Mouse (Mus musculus): ENCODE results near the gene Nxt1. TPM values are rescaled to one million over a fixed set of nuclear protein-coding genes. Genes with fewer than 3 reads are reported as not detected.
A peak's percentile ranks its signal among the peaks of the same experiment; 100 is the strongest.

Gene Nxt1
- polyA plus RNA-seq, 1 experiment from 2014 or later: 88.7 TPM

DNA sequence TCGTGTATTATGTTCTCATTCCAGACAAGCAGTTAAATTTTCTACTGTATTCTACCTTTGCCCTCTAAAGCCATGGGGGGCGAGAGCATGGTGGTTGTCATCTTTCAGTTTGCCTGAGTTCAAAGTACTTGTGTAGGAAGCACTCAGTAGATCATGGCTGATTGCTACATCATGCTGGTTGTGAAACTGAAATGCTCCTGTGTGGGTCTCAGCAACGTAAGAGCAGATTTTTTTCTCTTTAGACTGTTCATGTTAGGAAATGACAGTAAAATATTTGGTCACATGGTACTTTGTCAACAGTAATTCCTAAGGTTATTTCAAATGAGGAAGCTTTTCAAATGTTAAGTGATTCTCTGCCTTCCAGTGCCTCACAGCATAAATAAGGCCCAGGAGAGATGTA, 13.3 kb downstream of the Nxt1 start:
- Histone ChIP-seq H3K27me3 (ENCODE audit: control insufficient read depth, insufficient read depth, low read depth, low read length) (no peaks in the 10 kb centered on the region), H3K4me2 (ENCODE audit: low read depth, low read length) (no peak overlapping the region), H3K4me1 (replicated peaks; ENCODE audit: control insufficient read depth, insufficient read depth, low read length) (peaks cover 10% of the 10 kb centered on the region), H3K27ac (ENCODE audit: low read length) (no peak overlapping the region), H3K36me3 (ENCODE audit: control insufficient read depth, insufficient read depth, low read length) (peaks cover 28% of the 10 kb centered on the region), H3K9me3 (ENCODE audit: control insufficient read depth, low read length) (no peaks in the 10 kb centered on the region), H3K4me3 (ENCODE audit: low read length) (no peak overlapping the region), H3K9ac (ENCODE audit: low read length) (no peak overlapping the region)
- ATAC-seq (ENCODE audit: low read depth): no peak
- 76% methylated on average over 3 of the region's 3 CpGs for WGBS

- WGBS: 73% methylated on average over 1 of the region's 1 CpGs
- H3K4me3 ChIP-seq (ENCODE audit: low read length): no peak overlapping the region
- H3K36me3 ChIP-seq (ENCODE audit: control insufficient read depth, insufficient read depth, low read length): peaks cover 38% of the 10 kb centered on the region
- peaks cover 6% of the 10 kb centered on the region for H3K4me1 ChIP-seq (replicated peaks; ENCODE audit: control insufficient read depth, insufficient read depth, low read length)
- H3K9ac ChIP-seq (ENCODE audit: low read length): no peak overlapping the region
- H3K9me3 ChIP-seq (ENCODE audit: control insufficient read depth, low read length): no peaks in the 10 kb centered on the region
- H3K27me3 ChIP-seq (ENCODE audit: control insufficient read depth, insufficient read depth, low read depth, low read length): no peaks in the 10 kb centered on the region
- H3K27ac ChIP-seq (ENCODE audit: low read length): no peak overlapping the region
- H3K4me2 ChIP-seq (ENCODE audit: low read depth, low read length): no peak overlapping the region
- peak; percentile 55; the same call in 1 of the 2 replicates for ATAC-seq (ENCODE audit: low read depth)
Observed at GRCm38 (mm10) chr2:148686862-148687261, 14.5 kb downstream of the Nxt1 start.

DNA sequence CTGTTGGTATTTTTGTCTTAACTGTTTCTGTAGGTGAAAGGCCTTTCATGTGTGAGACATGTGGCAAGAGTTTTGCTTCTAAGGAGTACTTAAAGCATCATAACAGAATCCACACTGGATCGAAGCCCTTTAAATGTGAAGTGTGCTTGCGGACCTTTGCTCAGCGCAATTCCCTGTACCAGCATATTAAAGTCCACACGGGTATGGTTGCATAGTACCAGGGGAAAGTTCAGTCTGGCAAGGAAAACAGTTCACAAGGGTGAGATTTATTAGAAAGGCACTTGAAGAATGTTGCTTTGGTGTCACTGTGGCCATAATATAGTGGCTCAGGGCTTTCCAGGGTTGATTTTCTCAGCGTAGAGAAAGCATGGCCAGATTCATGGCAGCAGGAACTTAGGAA, 15.6 kb downstream of the Nxt1 start:
- Histone ChIP-seq H3K4me1 (replicated peaks; ENCODE audit: control insufficient read depth, insufficient read depth, low read length) (no peaks in the 10 kb centered on the region; the same call in 1 of the 2 replicates), H3K27ac (ENCODE audit: low read length) (no peak overlapping the region), H3K9me3 (ENCODE audit: control insufficient read depth, low read length) (no peaks in the 10 kb centered on the region), H3K36me3 (ENCODE audit: control insufficient read depth, insufficient read depth, low read length) (peaks cover 39% of the 10 kb centered on the region), H3K9ac (ENCODE audit: low read length) (no peak overlapping the region), H3K4me2 (ENCODE audit: low read depth, low read length) (no peak overlapping the region), H3K4me3 (ENCODE audit: low read length) (no peak overlapping the region), H3K27me3 (ENCODE audit: control insufficient read depth, insufficient read depth, low read depth, low read length) (no peaks in the 10 kb centered on the region)
- no peak for ATAC-seq (ENCODE audit: low read depth)
- 89% methylated on average over 5 of the region's 5 CpGs for WGBS

- Histone ChIP-seq H3K9ac (ENCODE audit: low read length) (no peak overlapping the region), H3K27me3 (ENCODE audit: control insufficient read depth, insufficient read depth, low read depth, low read length) (no peaks in the 10 kb centered on the region), H3K4me2 (ENCODE audit: low read depth, low read length) (no peak overlapping the region), H3K9me3 (ENCODE audit: control insufficient read depth, low read length) (no peaks in the 10 kb centered on the region), H3K27ac (ENCODE audit: low read length) (no peak overlapping the region), H3K36me3 (ENCODE audit: control insufficient read depth, insufficient read depth, low read length) (peaks cover 39% of the 10 kb centered on the region), H3K4me3 (ENCODE audit: low read length) (no peak overlapping the region), H3K4me1 (replicated peaks; ENCODE audit: control insufficient read depth, insufficient read depth, low read length) (no peaks in the 10 kb centered on the region; the same call in 1 of the 2 replicates)
- 87% methylated on average over 6 of the region's 6 CpGs for WGBS
- ATAC-seq (ENCODE audit: low read depth): no peak
Observed at GRCm38 (mm10) chr2:148689444-148690140, 17.2 kb downstream of the Nxt1 start.

- Histone ChIP-seq H3K27me3 (ENCODE audit: control insufficient read depth, insufficient read depth, low read depth, low read length) (no peaks in the 10 kb centered on the region), H3K4me3 (ENCODE audit: low read length) (no peak overlapping the region), H3K4me1 (replicated peaks; ENCODE audit: control insufficient read depth, insufficient read depth, low read length) (no peaks in the 10 kb centered on the region; the same call in 1 of the 2 replicates), H3K27ac (ENCODE audit: low read length) (no peak overlapping the region), H3K4me2 (ENCODE audit: low read depth, low read length) (no peak overlapping the region), H3K9ac (ENCODE audit: low read length) (no peak overlapping the region), H3K36me3 (ENCODE audit: control insufficient read depth, insufficient read depth, low read length) (peaks cover 39% of the 10 kb centered on the region), H3K9me3 (ENCODE audit: control insufficient read depth, low read length) (no peaks in the 10 kb centered on the region)
- 93% methylated on average over 3 of the region's 3 CpGs for WGBS
- ATAC-seq (ENCODE audit: low read depth): no peak
Observed at GRCm38 (mm10) chr2:148690291-148690690, 17.9 kb downstream of the Nxt1 start.

GRCm38 (mm10) chr2:148690781-148691180, 18.4 kb downstream of the Nxt1 start:
- Histone ChIP-seq H3K9me3 (ENCODE audit: control insufficient read depth, low read length) (no peaks in the 10 kb centered on the region), H3K27ac (ENCODE audit: low read length) (no peak overlapping the region), H3K4me1 (replicated peaks; ENCODE audit: control insufficient read depth, insufficient read depth, low read length) (no peaks in the 10 kb centered on the region), H3K4me3 (ENCODE audit: low read length) (no peak overlapping the region), H3K9ac (ENCODE audit: low read length) (no peak overlapping the region), H3K36me3 (ENCODE audit: control insufficient read depth, insufficient read depth, low read length) (peaks cover 39% of the 10 kb centered on the region), H3K27me3 (ENCODE audit: control insufficient read depth, insufficient read depth, low read depth, low read length) (no peaks in the 10 kb centered on the region), H3K4me2 (ENCODE audit: low read depth, low read length) (no peak overlapping the region)
- no peak for ATAC-seq (ENCODE audit: low read depth)
- WGBS: 91% methylated on average over 5 of the region's 5 CpGs

DNA sequence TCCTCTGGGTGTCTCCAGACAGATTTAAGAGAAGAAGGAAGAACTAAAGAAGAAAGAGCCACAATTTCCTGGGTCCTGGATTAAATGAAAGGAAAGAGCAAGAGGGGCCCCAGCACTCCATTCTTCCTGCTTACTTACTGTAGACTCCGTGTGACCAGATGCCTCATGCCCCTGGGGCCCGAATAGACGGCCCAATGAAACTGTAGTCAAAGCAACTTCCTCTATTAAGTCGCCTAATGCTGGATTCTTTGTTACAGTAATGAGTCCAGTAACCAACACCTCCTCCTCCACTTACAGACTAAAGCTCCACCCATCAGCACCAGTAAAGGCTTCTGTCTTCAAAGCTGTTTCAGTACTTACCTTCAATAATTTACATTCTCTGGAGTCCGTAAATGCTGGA, 26.2 kb downstream of the Nxt1 start:
- no peak overlapping the region for H3K4me2 ChIP-seq (ENCODE audit: low read depth, low read length)
- H3K9ac ChIP-seq (ENCODE audit: low read length): no peak overlapping the region
- no peak overlapping the region for H3K4me3 ChIP-seq (ENCODE audit: low read length)
- H3K27me3 ChIP-seq (ENCODE audit: control insufficient read depth, insufficient read depth, low read depth, low read length): no peaks in the 10 kb centered on the region
- no peak overlapping the region for H3K27ac ChIP-seq (ENCODE audit: low read length)
- no peaks in the 10 kb centered on the region for H3K4me1 ChIP-seq (replicated peaks; ENCODE audit: control insufficient read depth, insufficient read depth, low read length)
- WGBS: 85% methylated on average over 5 of the region's 5 CpGs
- peaks cover 14% of the 10 kb centered on the region for H3K36me3 ChIP-seq (ENCODE audit: control insufficient read depth, insufficient read depth, low read length)
- ATAC-seq (ENCODE audit: low read depth): no peak
- no peaks in the 10 kb centered on the region for H3K9me3 ChIP-seq (ENCODE audit: control insufficient read depth, low read length)

- H3K9ac ChIP-seq (ENCODE audit: low read length): no peak overlapping the region
- H3K4me3 ChIP-seq (ENCODE audit: low read length): no peak overlapping the region
- no peaks in the 10 kb centered on the region for H3K27me3 ChIP-seq (ENCODE audit: control insufficient read depth, insufficient read depth, low read depth, low read length)
- no peak overlapping the region for H3K4me2 ChIP-seq (ENCODE audit: low read depth, low read length)
- H3K4me1 ChIP-seq (replicated peaks; ENCODE audit: control insufficient read depth, insufficient read depth, low read length): no peaks in the 10 kb centered on the region
- WGBS: 80% methylated on average over 15 of the region's 15 CpGs
- no peak for ATAC-seq (ENCODE audit: low read depth)
- H3K27ac ChIP-seq (ENCODE audit: low read length): no peak overlapping the region
- peaks cover 4% of the 10 kb centered on the region for H3K36me3 ChIP-seq (ENCODE audit: control insufficient read depth, insufficient read depth, low read length)
- no peaks in the 10 kb centered on the region for H3K9me3 ChIP-seq (ENCODE audit: control insufficient read depth, low read length)
Observed at GRCm38 (mm10) chr2:148706409-148707201, 34.2 kb downstream of the Nxt1 start.

DNA sequence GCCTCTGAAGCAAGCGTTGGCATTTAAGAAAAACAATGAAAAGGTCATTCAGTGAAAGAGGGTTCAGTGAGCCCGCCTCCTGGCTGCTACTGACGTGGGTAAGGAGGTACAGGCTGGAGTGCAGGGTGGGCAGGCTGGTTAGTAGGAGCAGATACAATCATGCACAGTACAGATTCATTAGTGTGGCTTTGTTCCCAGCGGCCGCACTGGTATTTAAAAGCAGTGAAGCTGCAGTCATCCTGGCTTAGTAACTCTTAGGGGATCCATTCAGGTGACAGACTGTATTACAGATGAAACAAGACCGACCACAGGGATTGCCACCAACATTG, 34.8 kb downstream of the Nxt1 start:
- no peak for ATAC-seq (ENCODE audit: low read depth)
- Histone ChIP-seq H3K27ac (ENCODE audit: low read length) (no peak overlapping the region), H3K9me3 (ENCODE audit: control insufficient read depth, low read length) (no peaks in the 10 kb centered on the region), H3K9ac (ENCODE audit: low read length) (no peak overlapping the region), H3K27me3 (ENCODE audit: control insufficient read depth, insufficient read depth, low read depth, low read length) (no peaks in the 10 kb centered on the region), H3K4me2 (ENCODE audit: low read depth, low read length) (no peak overlapping the region), H3K36me3 (ENCODE audit: control insufficient read depth, insufficient read depth, low read length) (peaks cover 4% of the 10 kb centered on the region), H3K4me1 (replicated peaks; ENCODE audit: control insufficient read depth, insufficient read depth, low read length) (no peaks in the 10 kb centered on the region), H3K4me3 (ENCODE audit: low read length) (no peak overlapping the region)
- 79% methylated on average over 6 of the region's 6 CpGs for WGBS

All from lung, embryonic 16.5 days (tissue).